Mouse (Mus musculus): ENCODE measurements around the gene Fap. TPM values are rescaled to one million over a fixed set of nuclear protein-coding genes. Genes with fewer than 3 reads are reported as not detected.

Gene Fap
- 1 to 10 TPM; 3.6 to 5.1 (median 4.2) TPM for total RNA-seq (2022)

GRCm38 (mm10) chr2:62573753-62574159, at the start of gene Fap:
TSS of gene Fap (minus strand) at chr2:62574075.
- DNase-seq (ENCODE audit: low spot score in 2 of 2) = peak in 1 of 2 experiments; percentile 3

- no peak for DNase-seq (ENCODE audit: low spot score in 2 of 2)
Observed at GRCm38 (mm10) chr2:62623024-62623441, 49.2 kb upstream of the Fap start.

GRCm38 (mm10) chr2:62619679-62620078, 45.8 kb upstream of the Fap start:
- no peak for DNase-seq (ENCODE audit: low spot score in 2 of 2)

GRCm38 (mm10) chr2:62618934-62619341, 45.1 kb upstream of the Fap start:
- DNase-seq (ENCODE audit: low spot score in 2 of 2) = no peak

- DNase-seq (ENCODE audit: low spot score in 2 of 2) = no peak
Observed at GRCm38 (mm10) chr2:62613133-62613532, 39.3 kb upstream of the Fap start.

- no peak for DNase-seq (ENCODE audit: low spot score in 2 of 2)
Observed at GRCm38 (mm10) chr2:62606205-62606604, 32.3 kb upstream of the Fap start.

GRCm38 (mm10) chr2:62603530-62603929, 29.7 kb upstream of the Fap start:
- no peak for DNase-seq (ENCODE audit: low spot score in 2 of 2)

GRCm38 (mm10) chr2:62596586-62596985, 22.7 kb upstream of the Fap start:
- no peak for DNase-seq (ENCODE audit: low spot score in 2 of 2)

- DNase-seq (ENCODE audit: low spot score in 2 of 2) = no peak
Observed at GRCm38 (mm10) chr2:62594491-62594890, 20.6 kb upstream of the Fap start.

GRCm38 (mm10) chr2:62591555-62591954, 17.7 kb upstream of the Fap start:
- no peak for DNase-seq (ENCODE audit: low spot score in 2 of 2)

- no peak for DNase-seq (ENCODE audit: low spot score in 2 of 2)
Observed at GRCm38 (mm10) chr2:62589333-62589732, 15.5 kb upstream of the Fap start.

GRCm38 (mm10) chr2:62585769-62586168, 11.9 kb upstream of the Fap start:
- no peak for DNase-seq (ENCODE audit: low spot score in 2 of 2)

GRCm38 (mm10) chr2:62574962-62575361, 1.1 kb upstream of the Fap start:
- no peak for DNase-seq (ENCODE audit: low spot score in 2 of 2)

- peak in 1 of 2 experiments; percentile 56 for DNase-seq (ENCODE audit: low spot score in 2 of 2)
Observed at GRCm38 (mm10) chr2:62574250-62574649, 375 bp upstream of the Fap start.

- peak in 1 of 2 experiments; percentile 15 for DNase-seq (ENCODE audit: low spot score in 2 of 2)
Observed at GRCm38 (mm10) chr2:62573099-62573752, 649 bp downstream of the Fap start.

- no peak for DNase-seq (ENCODE audit: low spot score in 2 of 2)
Observed at GRCm38 (mm10) chr2:62564687-62565086, 9.2 kb downstream of the Fap start.

- DNase-seq (ENCODE audit: low spot score in 2 of 2) = no peak
Observed at GRCm38 (mm10) chr2:62562661-62563485, 11.0 kb downstream of the Fap start.

GRCm38 (mm10) chr2:62557417-62557816, 16.5 kb downstream of the Fap start:
- no peak for DNase-seq (ENCODE audit: low spot score in 2 of 2)

GRCm38 (mm10) chr2:62556349-62556748, 17.5 kb downstream of the Fap start:
- DNase-seq (ENCODE audit: low spot score in 2 of 2) = no peak

- no peak for DNase-seq (ENCODE audit: low spot score in 2 of 2)
Observed at GRCm38 (mm10) chr2:62549659-62550058, 24.2 kb downstream of the Fap start.

- no peak for DNase-seq (ENCODE audit: low spot score in 2 of 2)
Observed at GRCm38 (mm10) chr2:62549131-62549530, 24.7 kb downstream of the Fap start.

- no peak for DNase-seq (ENCODE audit: low spot score in 2 of 2)
Observed at GRCm38 (mm10) chr2:62548104-62548503, 25.8 kb downstream of the Fap start.

- no peak for DNase-seq (ENCODE audit: low spot score in 2 of 2)
Observed at GRCm38 (mm10) chr2:62535483-62535882, 38.4 kb downstream of the Fap start.
